Mouse (Mus musculus) MEL (cell line): ENCODE data around the gene Slc29a3. TPM values are rescaled to one million over a fixed set of nuclear protein-coding genes. Genes with fewer than 3 reads are reported as not detected.

ENCODE experiments used
- DNase-seq: peaks from one replicate; pipeline ENCODE4 v3.0.0; 2011; ENCODE audit warnings: low read depth, low spot score
- H3K27ac ChIP-seq: 2 replicates; pipeline ENCODE4 v1.5.1; 2012; ENCODE audit warnings: low read depth, mild to moderate bottlenecking, control low read depth, low read length, moderate library complexity; ENCODE audit not compliant: control insufficient read depth
- H3K27me3 ChIP-seq, 2 experiments: fragments of 150-350 bp in 1 of 2; sonication (generic) in 1 of 2; 2 replicates each; pipeline ENCODE4 v1.6.1; 2012; ENCODE audit warnings: low read length in 2 of 2, mild to moderate bottlenecking in 2 of 2, improper control_type of control experiment in 1 of 2, moderate library complexity in 1 of 2; ENCODE audit not compliant: insufficient read depth in 2 of 2, control insufficient read depth in 1 of 2
- H3K36me3 ChIP-seq, 2 experiments: 2 replicates each; pipeline ENCODE4 v1.6.1; 2012 to 2014; ENCODE audit warnings: low read length in 2 of 2, improper control_type of control experiment in 1 of 2, inconsistent platforms in 1 of 2, mild to moderate bottlenecking in 1 of 2; ENCODE audit not compliant: insufficient read depth in 2 of 2, control insufficient read depth in 1 of 2
- H3K4me1 ChIP-seq, 2 experiments: fragments of 150-350 bp in 1 of 2; sonication (generic) in 1 of 2; 2 replicates each; pipeline ENCODE4 v1.6.1; 2012; ENCODE audit warnings: low read length in 2 of 2, improper control_type of control experiment in 1 of 2, mild to moderate bottlenecking in 1 of 2; ENCODE audit not compliant: insufficient read depth in 2 of 2, control insufficient read depth in 1 of 2
- H3K4me3 ChIP-seq, 2 experiments: fragments of 150-350 bp in 1 of 2; sonication (generic) in 1 of 2; 2 replicates each; pipeline ENCODE4 v1.5.1; 2012; ENCODE audit warnings: low read depth in 2 of 2, low read length in 2 of 2, mild to moderate bottlenecking in 2 of 2, moderate library complexity in 2 of 2, control low read depth in 1 of 2, improper control_type of control experiment in 1 of 2; ENCODE audit not compliant: control insufficient read depth in 1 of 2, insufficient read depth in 1 of 2
- H3K79me2 ChIP-seq: 2 replicates; pipeline ENCODE4 v1.6.1; 2012; ENCODE audit warnings: mild to moderate bottlenecking, low read length, moderate library complexity; ENCODE audit not compliant: control insufficient read depth, poor library complexity, insufficient read depth
- H3K9ac ChIP-seq: 2 replicates; pipeline ENCODE4 v1.6.1; 2012; ENCODE audit warnings: low read depth, mild to moderate bottlenecking, control low read depth, low read length, moderate library complexity; ENCODE audit not compliant: control insufficient read depth, poor library complexity, severe bottlenecking
- H3K9me3 ChIP-seq: fragments of 150-350 bp; sonication (generic); replicated peaks from 2 replicates; pipeline ENCODE4 v1.6.1; 2012; ENCODE audit warnings: mild to moderate bottlenecking, low read length, improper control_type of control experiment, moderate library complexity; ENCODE audit not compliant: insufficient read depth
- BHLHE40 ChIP-seq: IDR thresholded peaks from 2 replicates; pipeline ENCODE4 v1.6.1; 2012; ENCODE audit warnings: low read depth, mild to moderate bottlenecking, inconsistent platforms, low read length, improper control_type of control experiment, borderline replicate concordance
- CHD1 ChIP-seq: IDR thresholded peaks from 2 replicates; pipeline ENCODE4 v1.6.1; 2012; ENCODE audit warnings: low read depth, mild to moderate bottlenecking, inconsistent platforms, low read length, improper control_type of control experiment
- CHD2 ChIP-seq: IDR thresholded peaks from 2 replicates; pipeline ENCODE4 v1.6.1; 2011; ENCODE audit warnings: low read length, improper control_type of control experiment
- E2F4 ChIP-seq: IDR thresholded peaks from 2 replicates; pipeline ENCODE4 v1.6.1; 2011; ENCODE audit warnings: low read depth, low read length, improper control_type of control experiment, borderline replicate concordance
- EP300 ChIP-seq, 2 experiments: IDR thresholded peaks; 2 replicates each; pipeline ENCODE4 v1.6.1; 2011; ENCODE audit warnings: improper control_type of control experiment in 2 of 2, low read length in 2 of 2, low read depth in 1 of 2, mild to moderate bottlenecking in 1 of 2
- HCFC1 ChIP-seq: IDR thresholded peaks from 2 replicates; pipeline ENCODE4 v1.6.1; 2012; ENCODE audit warnings: low read depth, mild to moderate bottlenecking, inconsistent platforms, low read length, improper control_type of control experiment, moderate library complexity
- JUND ChIP-seq: IDR thresholded peaks from 2 replicates; pipeline ENCODE4 v1.6.1; 2011; ENCODE audit warnings: low read depth, mild to moderate bottlenecking, improper control_type of control experiment, low read length
- KAT2A ChIP-seq: conservative IDR thresholded peaks from 2 replicates; pipeline ENCODE4 v1.6.1; 2012; ENCODE audit warnings: low read depth, low read length, improper control_type of control experiment, inconsistent platforms
- MAX ChIP-seq: IDR thresholded peaks from 2 replicates; pipeline ENCODE4 v1.6.1; 2011; ENCODE audit warnings: low read length, improper control_type of control experiment
- MXI1 ChIP-seq: IDR thresholded peaks from 2 replicates; pipeline ENCODE4 v1.6.1; 2011; ENCODE audit warnings: mild to moderate bottlenecking, low read depth, low read length, improper control_type of control experiment
- MYB ChIP-seq: IDR thresholded peaks from 2 replicates; pipeline ENCODE4 v1.6.1; 2011; ENCODE audit warnings: mild to moderate bottlenecking, low read depth, low read length, improper control_type of control experiment
- NELFE ChIP-seq: IDR thresholded peaks from 2 replicates; pipeline ENCODE4 v1.6.1; 2011; ENCODE audit warnings: low read depth, low read length, improper control_type of control experiment
- POLR2A ChIP-seq, 2 experiments: IDR thresholded peaks; 2 replicates each; pipeline ENCODE4 v1.6.1; 2011 to 2012; ENCODE audit warnings: low read length in 2 of 2, mild to moderate bottlenecking in 2 of 2, control low read depth in 1 of 2, improper control_type of control experiment in 1 of 2, low read depth in 1 of 2, moderate library complexity in 1 of 2; ENCODE audit not compliant: control insufficient read depth in 1 of 2, insufficient read depth in 1 of 2, poor library complexity in 1 of 2
- POLR2AphosphoS2 ChIP-seq: IDR thresholded peaks from 2 replicates; pipeline ENCODE4 v1.6.1; 2011; ENCODE audit warnings: low read length, improper control_type of control experiment
- POLR2AphosphoS5 ChIP-seq: IDR thresholded peaks from 2 replicates; pipeline ENCODE4 v1.6.1; 2012; ENCODE audit warnings: low read depth, borderline replicate concordance, mild to moderate bottlenecking, inconsistent platforms, low read length, moderate library complexity, mixed read lengths
- RAD21 ChIP-seq: IDR thresholded peaks from 2 replicates; pipeline ENCODE4 v1.6.1; 2011; ENCODE audit warnings: mild to moderate bottlenecking, low read depth, low read length, improper control_type of control experiment
- SIN3A ChIP-seq: IDR thresholded peaks from 2 replicates; pipeline ENCODE4 v1.6.1; 2012; ENCODE audit warnings: low read length, improper control_type of control experiment, inconsistent platforms
- TAL1 ChIP-seq: IDR thresholded peaks from 2 replicates; pipeline ENCODE4 v1.6.1; 2012; ENCODE audit warnings: mild to moderate bottlenecking, inconsistent platforms, low read length, moderate library complexity, mixed read lengths
- TBP ChIP-seq: IDR thresholded peaks from 2 replicates; pipeline ENCODE4 v1.8.0; 2011; ENCODE audit warnings: low read depth, low read length, improper control_type of control experiment
- TCF12 ChIP-seq: IDR thresholded peaks from 2 replicates; pipeline ENCODE4 v1.6.1; 2014; ENCODE audit warnings: low read depth, mild to moderate bottlenecking, inconsistent platforms, low read length, improper control_type of control experiment, moderate library complexity
- UBTF ChIP-seq: IDR thresholded peaks from 2 replicates; pipeline ENCODE4 v1.6.1; 2012; ENCODE audit warnings: low read depth, mild to moderate bottlenecking, inconsistent platforms, low read length, improper control_type of control experiment, moderate library complexity, borderline replicate concordance; ENCODE audit not compliant: insufficient read depth
- USF2 ChIP-seq, 2 experiments: IDR thresholded peaks; 2 replicates each; pipeline ENCODE4 v1.6.1; 2011 to 2012; ENCODE audit warnings: improper control_type of control experiment in 2 of 2, low read length in 2 of 2, borderline replicate concordance in 1 of 2, inconsistent platforms in 1 of 2, low read depth in 1 of 2, mild to moderate bottlenecking in 1 of 2; ENCODE audit not compliant: insufficient read depth in 1 of 2
- ZC3H11A ChIP-seq: IDR thresholded peaks from 2 replicates; pipeline ENCODE4 v1.6.1; 2012; ENCODE audit warnings: low read depth, mild to moderate bottlenecking, inconsistent platforms, low read length, improper control_type of control experiment
- ZMIZ1 ChIP-seq: IDR thresholded peaks from 2 replicates; pipeline ENCODE4 v1.6.1; 2012; ENCODE audit warnings: low read depth, mild to moderate bottlenecking, inconsistent platforms, low read length, improper control_type of control experiment, moderate library complexity
- polyA plus RNA-seq, 2 experiments: library from polyadenylated mRNA; stranded (reverse) in 1 of 2; unstranded in 1 of 2; fragments of >175 nt in 1 of 2; fragments of >200 nt in 1 of 2; gene quantifications; 2 replicates each; pipeline versions ENCODE4 v1.2.1 to v1.2.4; 2012; ENCODE audit warnings: low replicate concordance in 2 of 2, low read depth in 1 of 2; ENCODE audit not compliant: insufficient read length in 2 of 2, insufficient read depth in 1 of 2, missing spikeins in 1 of 2
- total RNA-seq: library from RNA; depleted of rRNA; stranded (reverse); fragments of 300-350 nt; gene quantifications from 2 replicates; pipeline ENCODE4 v1.2.3, GENCODE M21; 2012

The Slc29a3 gene
- total and polyA plus RNA-seq, 3 experiments = 2.4 to 46.0 (median 7.7) TPM

DNA sequence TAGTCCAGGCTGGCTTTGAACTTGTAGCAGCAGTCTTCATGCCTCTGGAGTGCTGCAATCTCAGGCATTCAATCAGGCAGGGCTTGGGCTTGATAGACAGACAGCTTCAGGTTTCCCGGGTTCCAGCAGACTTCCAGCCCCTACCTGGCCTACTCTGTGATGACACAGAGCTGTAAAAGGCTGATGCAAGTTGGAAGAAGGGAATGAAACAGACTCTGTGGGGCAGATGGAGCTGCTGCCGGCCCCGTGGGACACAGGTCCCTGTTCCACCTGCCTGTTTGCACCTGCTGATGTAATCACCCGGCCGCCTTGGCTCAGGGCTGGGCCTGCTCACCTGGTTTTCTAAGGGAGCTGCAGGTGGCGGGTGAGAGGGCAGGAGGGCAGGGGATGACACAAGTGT, 38.3 kb upstream of the Slc29a3 start:
- TF ChIP-seq CHD2 (no peak), NELFE (no peak), MAX (no peak), KAT2A (no peak), CHD1 (no peak), ZC3H11A (no peak), HCFC1 (no peak), TCF12 (no peak), UBTF (no peak), BHLHE40 (no peak), TBP (no peak), POLR2AphosphoS5 (no peak), MYB (no peak), EP300 (IDR thresholded peaks at IDR 0.05; ENCODE audit: low read depth in 1 of 2, low read length in 2 of 2) (no peak), RAD21 (no peak), ZMIZ1 (no peak), SIN3A (no peak), E2F4 (no peak)
- TF ChIP-seq, all 39 proteins: peak for 0
- Histone ChIP-seq H3K4me3 (no peak overlapping the region), H3K36me3 (no peaks in the 10 kb centered on the region), H3K9ac (no peak overlapping the region), H3K9me3 (no peaks in the 10 kb centered on the region), H3K4me1 (no peaks in the 10 kb centered on the region), H3K79me2 (no peaks in the 10 kb centered on the region), H3K27me3 (no peaks in the 10 kb centered on the region), H3K27ac (no peak overlapping the region)
- DNase-seq = no peak

DNA sequence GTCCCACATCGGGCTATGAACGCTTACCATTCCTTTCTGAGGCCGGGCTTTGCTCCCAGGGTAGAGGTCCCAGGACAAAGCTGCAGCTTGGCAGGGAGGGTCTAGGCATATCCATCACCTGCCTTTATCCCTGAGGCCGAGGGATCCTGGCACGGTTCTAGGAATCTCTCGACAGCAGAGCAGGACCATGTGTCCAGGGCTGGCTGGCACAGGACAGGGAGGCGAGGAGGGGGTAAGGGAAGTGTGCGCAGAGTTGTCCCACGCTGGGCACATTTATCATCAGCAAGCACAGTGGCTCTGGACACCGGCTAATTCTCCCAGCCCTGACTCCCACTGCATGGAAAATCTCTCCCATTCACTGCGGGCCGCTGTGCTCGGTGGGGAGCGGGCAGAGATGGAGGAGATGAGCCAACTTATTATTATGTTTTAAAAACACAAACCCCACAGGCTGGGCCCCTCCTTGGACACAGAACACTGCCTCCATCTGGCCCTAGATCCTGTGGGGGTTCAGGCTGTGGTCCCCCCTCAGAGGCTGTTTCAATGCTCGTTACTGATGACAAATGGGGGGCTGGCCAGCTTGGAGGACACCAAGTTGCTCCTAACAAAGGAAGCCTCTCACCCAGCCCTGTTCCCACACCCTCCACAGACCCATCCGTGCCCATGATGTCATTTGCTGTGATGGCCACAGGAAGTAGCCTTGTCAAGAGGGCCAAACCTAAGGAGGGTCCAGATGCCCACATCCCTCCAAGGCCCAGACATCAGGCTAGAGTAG, 34.9 kb upstream of the Slc29a3 start:
- H3K27me3 ChIP-seq = peaks cover 0 to 1% of the 10 kb centered on the region in 2 experiments; a peak in 1 of 4 replicates
- H3K9ac ChIP-seq = no peak overlapping the region
- no peaks in the 10 kb centered on the region for H3K9me3 ChIP-seq
- TF ChIP-seq MAX (no peak), POLR2A (IDR thresholded peaks at IDR 0.05; ENCODE audit: control insufficient read depth in 1 of 2, insufficient read depth in 1 of 2, low read depth in 1 of 2, low read length in 2 of 2, poor library complexity in 1 of 2) (no peak), EP300 (IDR thresholded peaks at IDR 0.05; ENCODE audit: low read depth in 1 of 2, low read length in 2 of 2) (no peak), BHLHE40 (no peak), USF2 (IDR thresholded peaks at IDR 0.05; ENCODE audit: borderline replicate concordance in 1 of 2, insufficient read depth in 1 of 2, low read depth in 1 of 2, low read length in 2 of 2) (no peak), SIN3A (no peak), HCFC1 (no peak), MXI1 (no peak), JUND (no peak), UBTF (no peak), KAT2A (no peak), TAL1 (no peak), POLR2AphosphoS2 (no peak)
- H3K4me3 ChIP-seq = no peak overlapping the region
- H3K79me2 ChIP-seq = no peaks in the 10 kb centered on the region
- no peak for DNase-seq
- H3K36me3 ChIP-seq = no peaks in the 10 kb centered on the region
- no peak overlapping the region for H3K27ac ChIP-seq
- no peaks in the 10 kb centered on the region for H3K4me1 ChIP-seq
